Mouse (Mus musculus): ENCODE data around the gene Ankrd27. TPM values are rescaled to one million over a fixed set of nuclear protein-coding genes. Genes with fewer than 3 reads are reported as not detected.

Gene Ankrd27
- polyA plus RNA-seq, 1 experiment, result 41.6 TPM

DNA sequence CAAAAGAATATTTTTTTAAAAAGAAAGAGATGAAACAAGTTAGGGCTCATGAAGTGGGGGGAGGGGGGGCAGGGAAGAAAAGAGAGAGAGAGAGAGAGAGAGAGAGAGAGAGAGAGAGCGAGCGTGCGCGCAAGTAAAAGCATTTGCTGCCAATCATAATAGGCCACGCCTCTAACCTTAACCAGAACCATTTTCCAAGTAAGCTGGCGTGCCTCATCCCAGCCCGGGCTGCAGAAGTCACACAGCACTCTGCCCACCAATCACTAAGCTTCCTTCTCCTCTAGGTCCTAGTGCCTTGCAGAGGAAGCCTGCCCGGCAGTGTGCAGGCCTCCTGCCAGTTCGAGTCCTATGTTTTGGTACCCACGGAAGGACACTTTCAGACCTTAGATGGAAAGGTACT lies 14.0 kb downstream of the Ankrd27 start:
- H3K27me3 ChIP-seq (ENCODE audit: control insufficient read depth, insufficient read depth, low read length), result no peaks in the 10 kb centered on the region
- no peak overlapping the region for H3K4me3 ChIP-seq (ENCODE audit: control insufficient read depth, insufficient read depth, low read length)
- 93% methylated on average over 10 of the region's 10 CpGs for WGBS
- H3K36me3 ChIP-seq (ENCODE audit: control insufficient read depth, insufficient read depth, low read length), result no peaks in the 10 kb centered on the region
- no peak for TF ChIP-seq POLR2A (IDR thresholded peaks at IDR 0.05; ENCODE audit: control insufficient read depth, extremely low read depth, insufficient read depth, low read length, poor library complexity)
- TF ChIP-seq CTCF (IDR thresholded peaks at IDR 0.05; ENCODE audit: borderline replicate concordance, control insufficient read depth, extremely low read depth, insufficient read depth, low read length, poor library complexity), result no peak
- DNase-seq, result no peak
- no peaks in the 10 kb centered on the region for H3K4me1 ChIP-seq (replicated peaks; ENCODE audit: control insufficient read depth, insufficient read depth, low read length)
- no peak overlapping the region for H3K27ac ChIP-seq (ENCODE audit: control insufficient read depth, insufficient read depth, low read length)

DNA sequence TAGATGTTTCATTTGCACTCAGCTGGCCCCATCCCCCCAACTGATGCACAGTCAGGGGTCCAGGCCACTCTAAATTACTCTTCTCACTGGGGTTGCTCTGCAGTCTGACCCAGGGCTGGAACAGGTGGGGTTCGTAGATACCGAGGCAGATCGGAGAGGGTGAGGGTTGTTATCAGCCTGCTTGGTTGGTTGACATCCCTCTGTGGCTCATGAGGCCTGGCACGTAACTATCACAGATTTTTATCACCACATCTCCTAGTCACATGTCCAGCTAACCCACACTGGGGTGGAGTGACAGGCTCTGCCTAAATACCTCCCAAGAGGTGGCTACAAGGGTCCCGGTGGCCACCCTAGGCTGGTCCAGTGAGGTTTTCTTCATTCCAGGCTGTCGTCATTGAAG lies 15.1 kb downstream of the Ankrd27 start:
- no peaks in the 10 kb centered on the region for H3K36me3 ChIP-seq (ENCODE audit: control insufficient read depth, insufficient read depth, low read length)
- no peak for DNase-seq
- WGBS, result 89% methylated on average over 6 of the region's 6 CpGs

DNA sequence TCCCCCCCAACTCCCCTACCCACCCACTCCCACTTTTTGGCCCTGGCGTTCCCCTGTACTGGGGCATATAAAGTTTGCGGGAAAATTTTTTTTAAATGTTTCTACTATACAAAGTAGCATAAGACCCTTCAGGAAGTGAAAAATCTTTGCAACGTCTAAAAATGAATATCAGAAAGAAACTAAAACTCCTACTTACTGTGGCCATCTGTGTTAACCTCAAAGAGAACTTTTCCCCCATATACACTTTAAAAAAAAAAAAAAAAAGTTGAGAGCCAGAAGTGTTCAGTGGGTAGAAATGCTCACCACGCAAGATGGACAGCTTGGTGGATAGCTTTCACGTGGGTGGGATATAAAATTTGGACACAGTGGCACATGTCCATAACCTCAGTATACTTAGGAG lies 16.7 kb downstream of the Ankrd27 start:
- Histone ChIP-seq H3K4me3 (ENCODE audit: control insufficient read depth, insufficient read depth, low read length) (no peak overlapping the region), H3K27me3 (ENCODE audit: control insufficient read depth, insufficient read depth, low read length) (no peaks in the 10 kb centered on the region), H3K4me1 (replicated peaks; ENCODE audit: control insufficient read depth, insufficient read depth, low read length) (peaks cover 5% of the 10 kb centered on the region), H3K36me3 (ENCODE audit: control insufficient read depth, insufficient read depth, low read length) (no peaks in the 10 kb centered on the region), H3K27ac (ENCODE audit: control insufficient read depth, insufficient read depth, low read length) (no peak overlapping the region)
- DNase-seq, result no peak
- 91% methylated on average over 5 of the region's 5 CpGs for WGBS
- TF ChIP-seq POLR2A (IDR thresholded peaks at IDR 0.05; ENCODE audit: control insufficient read depth, extremely low read depth, insufficient read depth, low read length, poor library complexity), result no peak
- TF ChIP-seq CTCF (IDR thresholded peaks at IDR 0.05; ENCODE audit: borderline replicate concordance, control insufficient read depth, extremely low read depth, insufficient read depth, low read length, poor library complexity), result no peak

More for the DNA sequence above, 15.1 kb downstream of the Ankrd27 start:
- H3K4me1 ChIP-seq (replicated peaks; ENCODE audit: control insufficient read depth, insufficient read depth, low read length), result no peaks in the 10 kb centered on the region
- H3K27me3 ChIP-seq (ENCODE audit: control insufficient read depth, insufficient read depth, low read length), result no peaks in the 10 kb centered on the region
- no peak for TF ChIP-seq POLR2A (IDR thresholded peaks at IDR 0.05; ENCODE audit: control insufficient read depth, extremely low read depth, insufficient read depth, low read length, poor library complexity)
- TF ChIP-seq CTCF (IDR thresholded peaks at IDR 0.05; ENCODE audit: borderline replicate concordance, control insufficient read depth, extremely low read depth, insufficient read depth, low read length, poor library complexity), result no peak
- no peak overlapping the region for H3K4me3 ChIP-seq (ENCODE audit: control insufficient read depth, insufficient read depth, low read length)
- H3K27ac ChIP-seq (ENCODE audit: control insufficient read depth, insufficient read depth, low read length), result no peak overlapping the region

- 14% methylated on average over 10 of the region's 10 CpGs for WGBS
- H3K4me3 ChIP-seq (ENCODE audit: control insufficient read depth, insufficient read depth, low read length), result no peak overlapping the region
- no peak overlapping the region for H3K27ac ChIP-seq (ENCODE audit: control insufficient read depth, insufficient read depth, low read length)
- TF ChIP-seq POLR2A (IDR thresholded peaks at IDR 0.05; ENCODE audit: control insufficient read depth, extremely low read depth, insufficient read depth, low read length, poor library complexity) (no peak), CTCF (IDR thresholded peaks at IDR 0.05; ENCODE audit: borderline replicate concordance, control insufficient read depth, extremely low read depth, insufficient read depth, low read length, poor library complexity) (no peak)
- no peaks in the 10 kb centered on the region for H3K36me3 ChIP-seq (ENCODE audit: control insufficient read depth, insufficient read depth, low read length)
- H3K27me3 ChIP-seq (ENCODE audit: control insufficient read depth, insufficient read depth, low read length), result no peaks in the 10 kb centered on the region
- no peak for DNase-seq
- H3K4me1 ChIP-seq (replicated peaks; ENCODE audit: control insufficient read depth, insufficient read depth, low read length), result peaks cover 5% of the 10 kb centered on the region
Measured at GRCm38 (mm10) chr7:35606816-35607215, 20.8 kb downstream of the Ankrd27 start.

GRCm38 (mm10) chr7:35609245-35609644 lies 23.2 kb downstream of the Ankrd27 start:
- no peak for TF ChIP-seq POLR2A (IDR thresholded peaks at IDR 0.05; ENCODE audit: control insufficient read depth, extremely low read depth, insufficient read depth, low read length, poor library complexity)
- no peak for TF ChIP-seq CTCF (IDR thresholded peaks at IDR 0.05; ENCODE audit: borderline replicate concordance, control insufficient read depth, extremely low read depth, insufficient read depth, low read length, poor library complexity)
- Histone ChIP-seq H3K4me3 (ENCODE audit: control insufficient read depth, insufficient read depth, low read length) (no peak overlapping the region), H3K4me1 (replicated peaks; ENCODE audit: control insufficient read depth, insufficient read depth, low read length) (peaks cover 5% of the 10 kb centered on the region), H3K27me3 (ENCODE audit: control insufficient read depth, insufficient read depth, low read length) (no peaks in the 10 kb centered on the region), H3K36me3 (ENCODE audit: control insufficient read depth, insufficient read depth, low read length) (no peaks in the 10 kb centered on the region), H3K27ac (ENCODE audit: control insufficient read depth, insufficient read depth, low read length) (no peak overlapping the region)
- 83% methylated on average over 10 of the region's 10 CpGs for WGBS
- DNase-seq, result no peak

DNA sequence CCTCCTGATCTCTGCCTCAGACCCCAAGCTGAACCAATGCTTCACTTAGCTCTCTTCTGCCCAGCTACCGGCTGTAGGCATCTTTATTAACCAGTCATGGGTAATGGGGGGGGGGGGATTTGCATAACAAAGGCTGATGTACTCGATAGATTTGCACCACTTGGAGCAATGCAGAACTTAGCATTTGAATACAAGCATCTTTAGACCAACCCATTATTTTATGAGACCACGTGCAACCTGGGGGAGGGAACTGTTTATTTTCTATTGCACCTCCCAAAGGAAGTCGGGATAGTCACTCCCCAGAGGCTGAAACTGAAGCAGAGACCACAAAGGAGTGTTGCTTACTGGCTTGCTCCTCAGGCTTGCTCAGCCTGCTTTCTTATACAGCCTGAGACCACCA lies 31.5 kb downstream of the Ankrd27 start:
- WGBS, result 94% methylated on average over 4 of the region's 4 CpGs
- Histone ChIP-seq H3K27me3 (ENCODE audit: control insufficient read depth, insufficient read depth, low read length) (no peaks in the 10 kb centered on the region), H3K4me1 (replicated peaks; ENCODE audit: control insufficient read depth, insufficient read depth, low read length) (no peaks in the 10 kb centered on the region), H3K36me3 (ENCODE audit: control insufficient read depth, insufficient read depth, low read length) (no peaks in the 10 kb centered on the region), H3K27ac (ENCODE audit: control insufficient read depth, insufficient read depth, low read length) (no peak overlapping the region), H3K4me3 (ENCODE audit: control insufficient read depth, insufficient read depth, low read length) (no peak overlapping the region)
- TF ChIP-seq POLR2A (IDR thresholded peaks at IDR 0.05; ENCODE audit: control insufficient read depth, extremely low read depth, insufficient read depth, low read length, poor library complexity) (no peak), CTCF (IDR thresholded peaks at IDR 0.05; ENCODE audit: borderline replicate concordance, control insufficient read depth, extremely low read depth, insufficient read depth, low read length, poor library complexity) (no peak)
- no peak for DNase-seq

GRCm38 (mm10) chr7:35622626-35623025 lies 36.6 kb downstream of the Ankrd27 start:
- Histone ChIP-seq H3K4me1 (replicated peaks; ENCODE audit: control insufficient read depth, insufficient read depth, low read length) (no peaks in the 10 kb centered on the region), H3K27me3 (ENCODE audit: control insufficient read depth, insufficient read depth, low read length) (no peaks in the 10 kb centered on the region), H3K27ac (ENCODE audit: control insufficient read depth, insufficient read depth, low read length) (no peak overlapping the region), H3K36me3 (ENCODE audit: control insufficient read depth, insufficient read depth, low read length) (no peaks in the 10 kb centered on the region; the same call in 1 of the 2 replicates), H3K4me3 (ENCODE audit: control insufficient read depth, insufficient read depth, low read length) (no peak overlapping the region)
- no peak for DNase-seq
- 95% methylated on average over 10 of the region's 10 CpGs for WGBS
- TF ChIP-seq CTCF (IDR thresholded peaks at IDR 0.05; ENCODE audit: borderline replicate concordance, control insufficient read depth, extremely low read depth, insufficient read depth, low read length, poor library complexity) (no peak), POLR2A (IDR thresholded peaks at IDR 0.05; ENCODE audit: control insufficient read depth, extremely low read depth, insufficient read depth, low read length, poor library complexity) (no peak)
